Mouse (Mus musculus): ENCODE measurements around the gene Macrod2. TPM values are rescaled to one million over a fixed set of nuclear protein-coding genes. Genes with fewer than 3 reads are reported as not detected.
A peak's percentile ranks its signal among the peaks of the same experiment; 100 is the strongest.

Gene Macrod2
- polyA plus RNA-seq, 1 experiment from 2014 or later = 19.9 TPM

DNA sequence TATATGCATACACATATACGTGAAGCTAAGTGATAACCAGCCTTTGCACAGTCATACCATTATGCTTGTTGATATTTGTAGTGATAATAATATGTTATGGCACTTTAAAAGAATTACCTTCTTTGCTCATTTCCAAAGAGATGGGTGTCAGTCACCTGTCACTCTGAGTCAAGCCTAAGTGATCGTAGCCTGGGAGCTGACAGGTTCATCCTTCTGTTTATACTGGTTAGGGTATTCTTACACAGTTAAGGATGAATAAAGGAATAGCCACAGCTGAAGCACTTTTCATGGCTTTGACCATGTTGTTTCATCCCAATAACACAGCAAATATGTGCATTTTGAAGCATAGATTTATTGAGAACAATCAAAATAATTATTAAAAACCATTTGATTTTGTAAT lies 274.7 kb downstream of the Macrod2 start:
- peak overlapping the region; percentile 45; the same call in 1 of the 2 replicates for H3K4me2 ChIP-seq
- H3K27me3 ChIP-seq (replicated peaks; ENCODE audit: control insufficient read depth, insufficient read depth, low read length) = no peaks in the 10 kb centered on the region
- ATAC-seq (replicated peaks; ENCODE audit: low FRiP score) = no peak
- H3K9me3 ChIP-seq (ENCODE audit: control insufficient read depth, low read length) = no peaks in the 10 kb centered on the region
- H3K27ac ChIP-seq (ENCODE audit: low read depth, low read length) = no peak overlapping the region
- DNase-seq (ENCODE audit: low spot score) = no peak
- no peaks in the 10 kb centered on the region for H3K36me3 ChIP-seq (ENCODE audit: control insufficient read depth, insufficient read depth, low read length)
- H3K4me3 ChIP-seq (ENCODE audit: low read depth, low read length) = peak overlapping the region; percentile 19; the same call in 1 of the 2 replicates
- H3K4me1 ChIP-seq (replicated peaks; ENCODE audit: control insufficient read depth, insufficient read depth, low read length) = no peaks in the 10 kb centered on the region
- no peak overlapping the region for H3K9ac ChIP-seq (ENCODE audit: low read depth, low read length)
- WGBS = 48% methylated on average over 2 of the region's 2 CpGs

GRCm38 (mm10) chr2:140670457-140670856 lies 275.3 kb downstream of the Macrod2 start:
- Histone ChIP-seq H3K4me3 (ENCODE audit: low read depth, low read length) (peak overlapping the region; percentile 53), H3K4me2 (peak overlapping the region; percentile 77), H3K27me3 (replicated peaks; ENCODE audit: control insufficient read depth, insufficient read depth, low read length) (no peaks in the 10 kb centered on the region), H3K9ac (ENCODE audit: low read depth, low read length) (peak overlapping the region; percentile 56), H3K36me3 (ENCODE audit: control insufficient read depth, insufficient read depth, low read length) (no peaks in the 10 kb centered on the region), H3K4me1 (replicated peaks; ENCODE audit: control insufficient read depth, insufficient read depth, low read length) (no peaks in the 10 kb centered on the region), H3K27ac (ENCODE audit: low read depth, low read length) (no peak overlapping the region), H3K9me3 (ENCODE audit: control insufficient read depth, low read length) (no peaks in the 10 kb centered on the region)
- ATAC-seq (replicated peaks; ENCODE audit: low FRiP score) = no peak; the same call in 1 of the 2 replicates
- 2% methylated on average over 12 of the region's 12 CpGs for WGBS
- peak; percentile 47 for DNase-seq (ENCODE audit: low spot score)

GRCm38 (mm10) chr2:140670963-140671702 lies 276.0 kb downstream of the Macrod2 start, which contains the start of gene Flrt3:
Gene Flrt3, minus strand, starts transcription at chr2:140671469.
- Histone ChIP-seq H3K4me3 (ENCODE audit: low read depth, low read length) (peak within 1 kb of the TSS; percentile 53), H3K27ac (ENCODE audit: low read depth, low read length) (no peak within 1 kb of the TSS), H3K27me3 (replicated peaks; ENCODE audit: control insufficient read depth, insufficient read depth, low read length) (no peaks in the 10 kb centered on the region), H3K4me2 (peak within 1 kb of the TSS; percentile 77), H3K4me1 (replicated peaks; ENCODE audit: control insufficient read depth, insufficient read depth, low read length) (no peaks in the 10 kb centered on the region), H3K36me3 (ENCODE audit: control insufficient read depth, insufficient read depth, low read length) (no peaks in the 10 kb centered on the region), H3K9me3 (ENCODE audit: control insufficient read depth, low read length) (no peaks in the 10 kb centered on the region), H3K9ac (ENCODE audit: low read depth, low read length) (peak within 1 kb of the TSS; percentile 56)
- peak; percentile 78 for DNase-seq (ENCODE audit: low spot score)
- WGBS = 2% methylated on average over 26 of the region's 26 CpGs
- peak; percentile 99 for ATAC-seq (replicated peaks; ENCODE audit: low FRiP score)

DNA sequence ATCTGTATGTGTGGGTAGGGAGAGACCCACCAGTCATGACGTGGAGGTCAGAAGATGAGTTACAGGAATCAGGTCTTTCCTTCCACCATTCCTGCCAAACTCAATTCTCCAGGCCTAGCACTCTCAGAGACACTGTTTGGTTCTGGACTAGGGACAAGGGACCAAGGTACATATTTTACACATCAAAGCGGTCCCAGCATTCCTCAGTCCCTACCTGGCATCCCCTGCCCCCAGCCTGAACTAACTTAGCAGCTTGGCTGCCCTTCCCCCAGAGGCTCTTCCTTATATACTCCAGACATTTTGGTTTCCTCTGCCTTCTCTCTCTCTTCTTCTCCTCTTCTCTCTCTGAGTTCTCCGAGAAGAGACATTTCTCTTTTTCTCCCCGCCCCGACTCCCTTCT lies 278.4 kb downstream of the Macrod2 start:
- Histone ChIP-seq H3K4me1 (replicated peaks; ENCODE audit: control insufficient read depth, insufficient read depth, low read length) (no peaks in the 10 kb centered on the region), H3K27me3 (replicated peaks; ENCODE audit: control insufficient read depth, insufficient read depth, low read length) (no peaks in the 10 kb centered on the region), H3K27ac (ENCODE audit: low read depth, low read length) (no peak overlapping the region), H3K9ac (ENCODE audit: low read depth, low read length) (no peak overlapping the region), H3K9me3 (ENCODE audit: control insufficient read depth, low read length) (no peaks in the 10 kb centered on the region), H3K36me3 (ENCODE audit: control insufficient read depth, insufficient read depth, low read length) (no peaks in the 10 kb centered on the region), H3K4me2 (no peak overlapping the region), H3K4me3 (ENCODE audit: low read depth, low read length) (no peak overlapping the region)
- DNase-seq (ENCODE audit: low spot score) = no peak
- 69% methylated on average over 5 of the region's 5 CpGs for WGBS
- no peak for ATAC-seq (replicated peaks; ENCODE audit: low FRiP score)

GRCm38 (mm10) chr2:140676728-140677127 lies 281.6 kb downstream of the Macrod2 start:
- H3K4me2 ChIP-seq = no peak overlapping the region
- H3K36me3 ChIP-seq (ENCODE audit: control insufficient read depth, insufficient read depth, low read length) = no peaks in the 10 kb centered on the region
- no peak for DNase-seq (ENCODE audit: low spot score)
- no peaks in the 10 kb centered on the region for H3K4me1 ChIP-seq (replicated peaks; ENCODE audit: control insufficient read depth, insufficient read depth, low read length)
- H3K9me3 ChIP-seq (ENCODE audit: control insufficient read depth, low read length) = no peaks in the 10 kb centered on the region
- 34% methylated on average over 3 of the region's 3 CpGs for WGBS
- H3K27me3 ChIP-seq (replicated peaks; ENCODE audit: control insufficient read depth, insufficient read depth, low read length) = no peaks in the 10 kb centered on the region
- no peak overlapping the region for H3K27ac ChIP-seq (ENCODE audit: low read depth, low read length)
- ATAC-seq (replicated peaks; ENCODE audit: low FRiP score) = no peak
- H3K4me3 ChIP-seq (ENCODE audit: low read depth, low read length) = no peak overlapping the region
- H3K9ac ChIP-seq (ENCODE audit: low read depth, low read length) = no peak overlapping the region

- Histone ChIP-seq H3K27me3 (replicated peaks; ENCODE audit: control insufficient read depth, insufficient read depth, low read length) (no peaks in the 10 kb centered on the region), H3K9me3 (ENCODE audit: control insufficient read depth, low read length) (no peaks in the 10 kb centered on the region), H3K4me1 (replicated peaks; ENCODE audit: control insufficient read depth, insufficient read depth, low read length) (no peaks in the 10 kb centered on the region), H3K4me2 (no peak overlapping the region), H3K27ac (ENCODE audit: low read depth, low read length) (no peak overlapping the region), H3K4me3 (ENCODE audit: low read depth, low read length) (no peak overlapping the region), H3K9ac (ENCODE audit: low read depth, low read length) (no peak overlapping the region), H3K36me3 (ENCODE audit: control insufficient read depth, insufficient read depth, low read length) (no peaks in the 10 kb centered on the region)
- ATAC-seq (replicated peaks; ENCODE audit: low FRiP score) = no peak
- no peak for DNase-seq (ENCODE audit: low spot score)
- WGBS = 61% methylated on average over 2 of the region's 2 CpGs
Measured at GRCm38 (mm10) chr2:140690906-140691305, 295.8 kb downstream of the Macrod2 start.

- Histone ChIP-seq H3K4me3 (ENCODE audit: low read depth, low read length) (no peak overlapping the region), H3K9ac (ENCODE audit: low read depth, low read length) (no peak overlapping the region), H3K27ac (ENCODE audit: low read depth, low read length) (no peak overlapping the region), H3K9me3 (ENCODE audit: control insufficient read depth, low read length) (no peaks in the 10 kb centered on the region), H3K4me2 (no peak overlapping the region), H3K36me3 (ENCODE audit: control insufficient read depth, insufficient read depth, low read length) (no peaks in the 10 kb centered on the region), H3K27me3 (replicated peaks; ENCODE audit: control insufficient read depth, insufficient read depth, low read length) (no peaks in the 10 kb centered on the region), H3K4me1 (replicated peaks; ENCODE audit: control insufficient read depth, insufficient read depth, low read length) (no peaks in the 10 kb centered on the region)
- ATAC-seq (replicated peaks; ENCODE audit: low FRiP score) = no peak
- DNase-seq (ENCODE audit: low spot score) = no peak
- 81% methylated on average over 1 of the region's 1 CpGs for WGBS
Measured at GRCm38 (mm10) chr2:140691403-140691802, 296.3 kb downstream of the Macrod2 start.

GRCm38 (mm10) chr2:140692461-140692860 lies 297.4 kb downstream of the Macrod2 start:
- 70% methylated on average over 4 of the region's 4 CpGs for WGBS
- no peak for DNase-seq (ENCODE audit: low spot score)
- ATAC-seq (replicated peaks; ENCODE audit: low FRiP score) = no peak
- Histone ChIP-seq H3K4me1 (replicated peaks; ENCODE audit: control insufficient read depth, insufficient read depth, low read length) (no peaks in the 10 kb centered on the region), H3K4me3 (ENCODE audit: low read depth, low read length) (no peak overlapping the region), H3K9me3 (ENCODE audit: control insufficient read depth, low read length) (no peaks in the 10 kb centered on the region), H3K36me3 (ENCODE audit: control insufficient read depth, insufficient read depth, low read length) (no peaks in the 10 kb centered on the region), H3K4me2 (no peak overlapping the region), H3K9ac (ENCODE audit: low read depth, low read length) (no peak overlapping the region), H3K27ac (ENCODE audit: low read depth, low read length) (no peak overlapping the region), H3K27me3 (replicated peaks; ENCODE audit: control insufficient read depth, insufficient read depth, low read length) (no peaks in the 10 kb centered on the region)

DNA sequence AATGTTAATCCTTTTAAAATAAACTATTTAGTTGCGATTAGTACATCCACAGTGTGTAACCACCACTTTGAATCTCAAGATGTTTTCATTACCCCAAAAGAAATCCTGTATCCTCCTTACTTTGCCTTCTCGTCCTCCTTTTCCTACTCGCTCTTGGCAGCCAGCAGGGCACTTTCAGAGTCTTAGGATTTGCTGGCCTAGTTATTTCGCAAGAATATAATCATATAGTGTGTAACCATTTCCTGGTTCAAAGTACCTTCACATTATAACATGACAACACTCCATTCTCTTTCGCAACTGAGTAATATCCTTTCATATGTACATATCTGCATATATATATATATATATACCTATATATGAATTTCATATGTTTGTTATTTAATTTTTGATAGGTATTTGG lies 298.7 kb downstream of the Macrod2 start:
- 83% methylated on average over 5 of the region's 5 CpGs for WGBS
- no peak overlapping the region for H3K4me2 ChIP-seq
- H3K4me3 ChIP-seq (ENCODE audit: low read depth, low read length) = no peak overlapping the region
- no peaks in the 10 kb centered on the region for H3K36me3 ChIP-seq (ENCODE audit: control insufficient read depth, insufficient read depth, low read length)
- no peak overlapping the region for H3K27ac ChIP-seq (ENCODE audit: low read depth, low read length)
- no peaks in the 10 kb centered on the region for H3K27me3 ChIP-seq (replicated peaks; ENCODE audit: control insufficient read depth, insufficient read depth, low read length)
- no peaks in the 10 kb centered on the region for H3K9me3 ChIP-seq (ENCODE audit: control insufficient read depth, low read length)
- no peak for ATAC-seq (replicated peaks; ENCODE audit: low FRiP score)
- no peak for DNase-seq (ENCODE audit: low spot score)
- no peak overlapping the region for H3K9ac ChIP-seq (ENCODE audit: low read depth, low read length)
- H3K4me1 ChIP-seq (replicated peaks; ENCODE audit: control insufficient read depth, insufficient read depth, low read length) = no peaks in the 10 kb centered on the region
